Mouse (Mus musculus) left cerebral cortex, adult 11 months (tissue): Measurements from ENCODE around the gene Pum1.
A peak's percentile ranks its signal among the peaks of the same experiment; 100 is the strongest.

Source experiments
- DNase-seq: peaks from one replicate; pipeline ENCODE4 v3.0.0; 2022; ENCODE audit warnings: low spot score

Pum1 gene

GRCm38 (mm10) chr4:130726118-130726517, 63.0 kb downstream of the Pum1 start:
- DNase-seq: no peak

- no peak for DNase-seq
Measured at GRCm38 (mm10) chr4:130735957-130736356, 72.8 kb downstream of the Pum1 start.

GRCm38 (mm10) chr4:130738527-130738926, 75.4 kb downstream of the Pum1 start:
- DNase-seq: peak; percentile 62

GRCm38 (mm10) chr4:130744058-130744457, 80.9 kb downstream of the Pum1 start:
- no peak for DNase-seq

- peak; percentile 86 for DNase-seq
Measured at GRCm38 (mm10) chr4:130745561-130746306, 82.6 kb downstream of the Pum1 start.

GRCm38 (mm10) chr4:130749566-130749965, 86.4 kb downstream of the Pum1 start:
- DNase-seq: no peak

GRCm38 (mm10) chr4:130751966-130752365, 88.8 kb downstream of the Pum1 start:
- no peak for DNase-seq

GRCm38 (mm10) chr4:130752591-130752990, 89.5 kb downstream of the Pum1 start:
- no peak for DNase-seq

GRCm38 (mm10) chr4:130753755-130754154, 90.6 kb downstream of the Pum1 start:
- no peak for DNase-seq

- DNase-seq: no peak
Measured at GRCm38 (mm10) chr4:130754776-130755175, 91.7 kb downstream of the Pum1 start.

GRCm38 (mm10) chr4:130759875-130760274, 96.8 kb downstream of the Pum1 start:
- no peak for DNase-seq

- DNase-seq: no peak
Measured at GRCm38 (mm10) chr4:130761809-130762208, 98.7 kb downstream of the Pum1 start.

GRCm38 (mm10) chr4:130765399-130766160, 102.5 kb downstream of the Pum1 start:
- DNase-seq: no peak

GRCm38 (mm10) chr4:130766387-130766786, 103.3 kb downstream of the Pum1 start:
- no peak for DNase-seq

GRCm38 (mm10) chr4:130766926-130767325, 103.8 kb downstream of the Pum1 start:
- no peak for DNase-seq

- no peak for DNase-seq
Measured at GRCm38 (mm10) chr4:130773899-130774298, 110.8 kb downstream of the Pum1 start.

GRCm38 (mm10) chr4:130774822-130775221, 111.7 kb downstream of the Pum1 start:
- no peak for DNase-seq

GRCm38 (mm10) chr4:130777647-130778046, 114.5 kb downstream of the Pum1 start:
- no peak for DNase-seq

GRCm38 (mm10) chr4:130779037-130779436, 115.9 kb downstream of the Pum1 start:
- DNase-seq: no peak

GRCm38 (mm10) chr4:130782492-130782891, 119.4 kb downstream of the Pum1 start:
- DNase-seq: no peak

GRCm38 (mm10) chr4:130784755-130785154, 121.6 kb downstream of the Pum1 start:
- no peak for DNase-seq

GRCm38 (mm10) chr4:130787530-130787929, 124.4 kb downstream of the Pum1 start:
- no peak for DNase-seq

- DNase-seq: no peak
Measured at GRCm38 (mm10) chr4:130790180-130790579, 127.1 kb downstream of the Pum1 start.
